ENCODE assay signal across 28 mouse cellular contexts in genomic region chr7:67062571-67062970, GRCm38 (mm10).
"Had no signal": no experiment of that assay in that cellular context is flagged by ENCODE, and none has a peak within 500 bp of the region (broad histone marks: within the 10 kb centered on the region; RNA-seq: fewer than 3 reads in every experiment).

No protein-coding gene starts in this region.

- H3K27me3 ChIP-seq: limb, embryonic 12.5 days; limb, embryonic 13.5 days; limb, embryonic 15.5 days; liver, embryonic 12.5 days; liver, embryonic 13.5 days; liver, embryonic 15.5 days; lung, embryonic 15.5 days; megakaryocyte, embryonic 14.5 days; midbrain, embryonic 12.5 days; midbrain, embryonic 13.5 days; midbrain, embryonic 15.5 days; neural tube, embryonic 12.5 days had no signal

- H3K4me3 ChIP-seq: left cerebral cortex, adult 2 months; limb, embryonic 10.5 days; limb, embryonic 12.5 days; limb, embryonic 13.5 days; limb, embryonic 15.5 days; liver, embryonic 12.5 days; liver, embryonic 13.5 days; liver, embryonic 15.5 days; lung, embryonic 15.5 days; megakaryocyte, embryonic 14.5 days; midbrain, embryonic 10.5 days; midbrain, embryonic 12.5 days; midbrain, embryonic 13.5 days; midbrain, embryonic 15.5 days; myocyte; neural tube, embryonic 12.5 days had no signal

- ATAC-seq: liver, embryonic 12.5 days; liver, postnatal 0 days; lung, postnatal 0 days; midbrain, embryonic 13.5 days; midbrain, embryonic 15.5 days; midbrain, embryonic 16.5 days had no signal

- DNase-seq: left cerebral cortex, postnatal 4 days; liver, embryonic 13.5 days; lung, adult 2 months; lung, embryonic 14.5 days; lung, postnatal 10 days; lung, postnatal 14 days; lung, postnatal 36 days had no signal

- H3K4me2 ChIP-seq: limb, embryonic 12.5 days; limb, embryonic 13.5 days; limb, embryonic 15.5 days; liver, embryonic 11.5 days; liver, embryonic 12.5 days; liver, embryonic 13.5 days; liver, embryonic 15.5 days; lung, embryonic 14.5 days; lung, embryonic 15.5 days; midbrain, embryonic 12.5 days; midbrain, embryonic 13.5 days; midbrain, embryonic 15.5 days; neural tube, embryonic 12.5 days had no signal

- H3K4me1 ChIP-seq: liver, embryonic 12.5 days; liver, embryonic 13.5 days; liver, embryonic 15.5 days; megakaryocyte, embryonic 14.5 days; midbrain, embryonic 10.5 days; midbrain, embryonic 12.5 days; midbrain, embryonic 13.5 days; midbrain, embryonic 15.5 days; neural tube, embryonic 12.5 days had no signal

- H3K9ac ChIP-seq: limb, embryonic 12.5 days; limb, embryonic 13.5 days; limb, embryonic 15.5 days; liver, embryonic 12.5 days; liver, embryonic 13.5 days; liver, embryonic 14.5 days; liver, embryonic 15.5 days; liver, postnatal 0 days; lung, embryonic 14.5 days; lung, embryonic 15.5 days; midbrain, embryonic 12.5 days; midbrain, embryonic 13.5 days; midbrain, embryonic 15.5 days; neural tube, embryonic 12.5 days had no signal

- H3K36me3 ChIP-seq: limb, embryonic 10.5 days; limb, embryonic 12.5 days; limb, embryonic 13.5 days; limb, embryonic 15.5 days; liver, embryonic 12.5 days; liver, embryonic 13.5 days; liver, embryonic 15.5 days; lung, embryonic 15.5 days; midbrain, embryonic 10.5 days; midbrain, embryonic 12.5 days; midbrain, embryonic 13.5 days; midbrain, embryonic 15.5 days; neural tube, embryonic 12.5 days had no signal

- H3K27ac ChIP-seq: left cerebral cortex, adult 2 months; limb, embryonic 10.5 days; limb, embryonic 12.5 days; limb, embryonic 13.5 days; limb, embryonic 15.5 days; liver, embryonic 12.5 days; liver, embryonic 13.5 days; liver, embryonic 14.5 days; liver, embryonic 15.5 days; lung, embryonic 15.5 days; macrophage; midbrain, embryonic 10.5 days; midbrain, embryonic 12.5 days; midbrain, embryonic 13.5 days; midbrain, embryonic 15.5 days; neural tube, embryonic 12.5 days had no signal

- H3K9me3 ChIP-seq: limb, embryonic 10.5 days; limb, embryonic 12.5 days; limb, embryonic 13.5 days; limb, embryonic 15.5 days; liver, embryonic 12.5 days; liver, embryonic 13.5 days; liver, embryonic 15.5 days; lung, embryonic 15.5 days; midbrain, embryonic 10.5 days; midbrain, embryonic 12.5 days; midbrain, embryonic 13.5 days; midbrain, embryonic 15.5 days; neural tube, embryonic 12.5 days had no signal
